Mouse (Mus musculus) kidney, postnatal 25 days (tissue): Measurements from ENCODE around the gene 1700020N01Rik.

ENCODE experiments used
- DNase-seq, 2 experiments: peaks; one replicate each; pipeline ENCODE4 v3.0.0; 2021; ENCODE audit warnings: mixed read lengths in 2 of 2

1700020N01Rik gene

GRCm38 (mm10) chr10:21670168-21670567, 77.2 kb downstream of the 1700020N01Rik start:
- DNase-seq = peak; percentile 34 to 58
